Mouse (Mus musculus) telencephalon, adult 2 months (tissue): ENCODE data around the gene Tmem176b.

Source experiments
- DNase-seq: peaks from one replicate; pipeline ENCODE4 v3.0.0-alpha.2; 2011; ENCODE audit warnings: low read depth, low spot score

The Tmem176b gene

DNA sequence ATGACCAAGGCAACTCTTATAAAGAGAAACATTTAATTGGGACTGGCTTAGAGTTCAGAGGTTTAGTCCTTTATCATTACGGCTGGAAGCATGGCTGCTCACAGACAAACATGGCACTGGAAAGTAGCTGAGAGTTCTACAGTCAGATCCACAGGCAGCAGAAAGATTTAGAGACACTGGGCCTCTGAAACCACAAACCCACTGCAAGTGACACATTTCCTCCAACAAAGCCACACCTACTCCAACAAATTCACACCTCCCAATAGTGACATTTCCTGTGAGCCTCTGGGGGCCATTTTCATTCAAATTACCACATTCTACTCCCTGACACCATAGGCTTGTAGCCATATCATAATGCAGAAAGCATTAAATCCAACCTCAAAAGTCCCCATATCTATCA, 39.4 kb downstream of the Tmem176b start:
- no peak for DNase-seq

DNA sequence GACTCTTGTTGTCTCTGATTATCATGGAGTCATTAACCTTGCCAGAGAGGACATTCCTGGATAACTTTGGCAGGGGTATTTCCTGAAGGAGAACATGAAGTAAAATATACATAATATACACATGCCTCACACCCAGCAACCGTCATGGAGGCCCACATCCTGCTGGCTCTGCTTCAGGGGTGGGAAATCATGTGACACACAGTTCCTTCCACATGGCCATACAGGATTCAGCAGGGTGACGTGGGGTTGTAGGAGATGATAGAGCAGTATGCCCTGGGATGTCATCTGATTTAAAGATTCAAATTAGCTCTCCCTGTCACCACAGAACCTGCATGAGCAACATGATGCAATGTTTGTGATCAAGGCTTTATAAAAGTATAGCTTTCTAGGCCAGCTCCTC, 53.4 kb downstream of the Tmem176b start:
- DNase-seq, result no peak

DNA sequence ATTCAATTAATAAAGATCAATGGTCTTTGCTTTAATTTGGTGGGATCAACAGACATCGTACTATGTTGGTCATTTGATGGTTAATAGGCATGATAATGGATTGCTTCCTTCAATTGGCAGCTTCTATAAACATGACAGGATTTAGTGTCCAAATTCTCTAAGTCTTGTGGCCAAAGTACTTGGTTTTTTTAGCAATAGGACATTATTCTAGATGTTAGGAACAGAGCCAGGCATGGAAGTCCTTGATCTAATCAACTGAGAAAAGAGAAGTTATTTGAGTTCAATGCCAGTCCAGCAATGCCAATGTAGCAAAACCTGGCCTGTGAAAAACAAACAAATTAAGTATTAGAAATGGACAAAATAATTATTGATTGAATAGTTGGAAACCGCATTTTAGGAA, 55.7 kb downstream of the Tmem176b start:
- DNase-seq, result no peak

DNA sequence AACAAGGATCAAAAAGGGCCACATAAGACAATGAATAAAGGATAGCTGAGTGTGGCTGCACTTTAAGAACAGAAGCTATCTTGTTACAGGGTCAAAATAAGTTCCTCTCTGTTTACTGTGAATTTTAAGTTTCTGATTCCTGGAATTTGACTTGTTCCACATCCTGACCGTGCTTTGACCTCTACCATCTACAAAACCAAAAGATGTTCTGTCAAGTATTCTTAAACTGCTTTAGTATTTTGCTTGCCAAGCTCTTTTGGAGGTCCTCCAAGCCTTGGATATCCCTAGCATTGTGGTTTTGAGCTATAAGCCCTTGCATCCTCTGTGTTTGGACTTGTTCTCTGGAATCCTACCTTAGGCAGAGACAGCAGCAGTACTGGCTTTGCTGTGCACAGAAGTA, 56.1 kb downstream of the Tmem176b start:
- DNase-seq, result no peak

GRCm38 (mm10) chr6:48784406-48784805, 56.9 kb downstream of the Tmem176b start:
- no peak for DNase-seq
